Mouse (Mus musculus): Measurements from ENCODE around the gene Slco3a1.

GRCm38 (mm10) chr7:74461736-74462135, 92.8 kb downstream of the Slco3a1 start:
- no peak for TF ChIP-seq POLR2A (IDR thresholded peaks at IDR 0.05; ENCODE audit: low read depth, low read length)
- TF ChIP-seq IRF4 (IDR thresholded peaks at IDR 0.05; ENCODE audit: low read depth, low read length) = no peak
- no peak for TF ChIP-seq SMC3 (IDR thresholded peaks at IDR 0.05; ENCODE audit: low read depth, low read length)
- no peak for TF ChIP-seq CTCF (conservative IDR thresholded peaks at IDR 0.05 in 1 of 2, IDR thresholded peaks at IDR 0.05 in 1 of 2; ENCODE audit: low read depth in 2 of 2, low read length in 2 of 2)
- TF ChIP-seq ZC3H11A (IDR thresholded peaks at IDR 0.05; ENCODE audit: low read depth, low read length) = no peak
- TF ChIP-seq ZMIZ1 (IDR thresholded peaks at IDR 0.05; ENCODE audit: low read depth, low read length) = no peak
- TF ChIP-seq ETS1 (conservative IDR thresholded peaks at IDR 0.05; ENCODE audit: low read depth, low read length) = no peak
- TF ChIP-seq E2F4 (IDR thresholded peaks at IDR 0.05; ENCODE audit: insufficient replicate concordance, low read depth, low read length) = no peak
- TF ChIP-seq TBP (conservative IDR thresholded peaks at IDR 0.05; ENCODE audit: low read depth, low read length) = no peak
- TF ChIP-seq EP300 (IDR thresholded peaks at IDR 0.05; ENCODE audit: low read length) = no peak
- no peak for TF ChIP-seq MAFK (IDR thresholded peaks at IDR 0.05; ENCODE audit: insufficient replicate concordance, low read length)
- no peak for TF ChIP-seq ZNF384 (IDR thresholded peaks at IDR 0.05; ENCODE audit: low read depth, low read length)
- no peak for TF ChIP-seq RAD21 (IDR thresholded peaks at IDR 0.05; ENCODE audit: low read depth, low read length)
